Mouse (Mus musculus) bone marrow macrophage, adult 2 months (primary cell): ENCODE data around the gene Nphp4. TPM values are rescaled to one million over a fixed set of nuclear protein-coding genes. Genes with fewer than 3 reads are reported as not detected.

ENCODE experiments used
- H3K27ac ChIP-seq: 2 replicates; pipeline ENCODE4 v1.5.1; 2012; ENCODE audit warnings: low read depth, low read length; ENCODE audit not compliant: insufficient read depth
- H3K4me1 ChIP-seq: 2 replicates; pipeline ENCODE4 v1.6.1; 2012; ENCODE audit warnings: low read length; ENCODE audit not compliant: control insufficient read depth, insufficient read depth
- H3K4me3 ChIP-seq: 2 replicates; pipeline ENCODE4 v1.5.1; 2012; ENCODE audit warnings: mild to moderate bottlenecking, low read length, moderate library complexity; ENCODE audit not compliant: insufficient read depth
- CTCF ChIP-seq: IDR thresholded peaks from 2 replicates; pipeline ENCODE4 v1.5.1; 2012; ENCODE audit warnings: low read depth, mild to moderate bottlenecking, low read length, moderate library complexity
- POLR2A ChIP-seq: IDR thresholded peaks from 2 replicates; pipeline ENCODE4 v1.6.1; 2012; ENCODE audit warnings: mild to moderate bottlenecking, low read depth, low read length, borderline replicate concordance
- polyA plus RNA-seq: library from polyadenylated mRNA; stranded (reverse); fragments of >200 nt; gene quantifications from 2 replicates; pipeline ENCODE4 v1.2.4, GENCODE M21; 2012; ENCODE audit not compliant: missing spikeins, insufficient read depth, insufficient read length

The Nphp4 gene
- polyA plus RNA-seq, 1 experiment: 1.4 TPM

DNA sequence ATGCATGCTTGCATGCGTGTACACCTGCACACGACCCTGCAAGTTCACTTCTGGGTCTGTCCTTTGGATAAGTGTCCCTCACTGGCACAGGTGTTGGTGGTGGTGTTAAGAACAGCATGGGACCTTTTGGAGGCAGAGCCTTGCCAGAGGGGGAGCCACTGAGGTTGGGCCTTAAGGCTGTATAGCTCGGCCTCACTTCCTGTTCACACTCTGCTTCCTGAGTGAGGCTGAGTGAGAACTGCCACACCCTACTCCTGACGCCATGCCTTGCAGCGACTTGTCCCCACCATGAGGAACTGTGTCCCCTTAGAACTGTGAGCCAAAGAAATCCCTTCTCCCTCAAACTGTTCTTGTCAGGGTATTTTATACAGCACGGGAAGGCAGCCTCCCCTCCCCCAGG is 25.1 kb upstream of the Nphp4 start:
- TF ChIP-seq CTCF (no peak), POLR2A (no peak)
- peaks cover 6% of the 10 kb centered on the region for H3K4me1 ChIP-seq
- no peak overlapping the region for H3K4me3 ChIP-seq
- no peak overlapping the region for H3K27ac ChIP-seq

DNA sequence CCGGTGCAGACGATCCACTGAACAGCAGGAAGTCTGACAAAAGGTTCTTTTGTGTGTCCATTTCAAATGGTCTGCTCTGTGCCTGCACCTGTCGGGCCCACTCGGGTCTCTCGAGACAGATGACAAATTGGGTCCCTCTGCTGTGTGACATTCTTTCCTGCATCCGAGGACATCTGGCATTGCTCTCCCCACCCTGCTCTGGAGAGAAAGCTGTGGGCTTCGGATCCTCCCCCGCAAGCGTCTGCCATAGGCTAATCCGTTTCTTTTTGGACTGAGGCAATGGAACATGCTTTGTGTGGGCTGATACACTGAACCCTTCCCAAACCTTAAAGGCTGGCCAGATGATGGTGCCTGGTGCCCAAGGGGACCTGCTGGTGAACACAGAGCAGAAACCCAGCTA is 23.4 kb upstream of the Nphp4 start:
- Histone ChIP-seq H3K4me3 (no peak overlapping the region), H3K4me1 (peaks cover 3% of the 10 kb centered on the region; the same call in 1 of the 2 replicates), H3K27ac (no peak overlapping the region)
- TF ChIP-seq POLR2A (no peak), CTCF (no peak)

DNA sequence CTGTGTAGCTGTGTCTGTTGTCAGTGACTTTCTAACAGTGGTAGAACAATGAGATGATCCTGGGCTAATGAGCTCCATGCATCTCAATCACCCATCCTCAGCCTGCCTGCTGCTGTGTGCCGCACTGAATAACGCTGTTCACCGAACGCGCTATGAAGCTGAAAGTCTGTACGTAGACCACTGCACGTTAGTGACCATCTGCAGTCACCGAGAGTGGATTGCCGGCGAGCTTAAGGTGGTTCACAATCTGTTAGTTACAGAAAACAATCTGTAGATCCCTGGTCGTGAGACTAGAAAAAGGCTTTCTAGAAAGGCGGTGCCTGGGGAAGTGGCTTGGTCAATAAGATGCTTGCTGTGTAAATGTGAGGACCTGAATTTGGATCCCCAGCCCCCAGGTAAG is 22.4 kb upstream of the Nphp4 start:
- Histone ChIP-seq H3K27ac (no peak overlapping the region), H3K4me1 (peaks cover 3% of the 10 kb centered on the region; the same call in 1 of the 2 replicates), H3K4me3 (no peak overlapping the region)
- TF ChIP-seq POLR2A (no peak), CTCF (no peak)

DNA sequence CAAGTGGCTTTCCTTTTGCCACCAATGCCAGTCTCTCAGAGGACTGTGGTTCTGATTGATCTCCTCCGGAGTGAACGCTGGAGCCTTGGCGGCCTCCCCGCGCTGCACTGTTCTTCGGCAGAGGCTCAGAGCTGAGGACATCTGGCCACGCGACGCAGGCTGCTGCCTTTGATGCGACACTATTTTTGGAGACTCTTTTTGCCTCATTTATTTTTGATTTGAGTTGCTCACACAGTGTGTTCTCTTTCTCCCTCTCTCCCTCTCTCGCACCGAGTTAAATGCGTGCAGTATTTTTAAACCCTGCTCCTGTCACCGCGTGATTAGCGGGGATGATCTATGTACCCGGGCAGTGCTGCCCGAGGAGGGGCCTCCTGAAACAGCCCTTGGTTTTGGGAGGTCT is 19.9 kb upstream of the Nphp4 start:
- TF ChIP-seq POLR2A: no peak
- no peak for TF ChIP-seq CTCF
- no peak overlapping the region for H3K4me3 ChIP-seq

DNA sequence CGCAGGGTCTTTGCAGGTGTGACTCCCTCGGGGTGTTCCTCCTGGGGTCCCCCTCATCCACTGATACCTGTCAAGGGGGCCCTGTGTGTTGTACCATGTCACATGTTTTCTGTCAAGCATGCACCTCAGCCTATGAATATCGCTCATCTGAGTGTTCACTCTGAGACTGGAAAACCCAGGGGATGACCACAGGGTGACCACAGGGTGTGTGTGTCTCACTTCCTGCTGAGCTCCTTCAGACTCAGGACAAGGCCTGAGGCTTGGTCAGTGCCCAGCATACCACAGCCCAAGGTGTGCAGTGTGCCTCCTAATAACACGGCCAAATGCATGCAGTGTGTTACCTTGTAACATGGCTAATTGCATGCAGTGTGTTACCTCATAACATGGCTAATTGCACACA is 18.8 kb upstream of the Nphp4 start:
- Histone ChIP-seq H3K27ac (no peak overlapping the region), H3K4me3 (no peak overlapping the region), H3K4me1 (peaks cover 3% of the 10 kb centered on the region; the same call in 1 of the 2 replicates)
- no peak for TF ChIP-seq CTCF
- TF ChIP-seq POLR2A: no peak

More for the DNA sequence above, 19.9 kb upstream of the Nphp4 start:
- H3K4me1 ChIP-seq: peaks cover 3% of the 10 kb centered on the region; the same call in 1 of the 2 replicates
- no peak overlapping the region for H3K27ac ChIP-seq

DNA sequence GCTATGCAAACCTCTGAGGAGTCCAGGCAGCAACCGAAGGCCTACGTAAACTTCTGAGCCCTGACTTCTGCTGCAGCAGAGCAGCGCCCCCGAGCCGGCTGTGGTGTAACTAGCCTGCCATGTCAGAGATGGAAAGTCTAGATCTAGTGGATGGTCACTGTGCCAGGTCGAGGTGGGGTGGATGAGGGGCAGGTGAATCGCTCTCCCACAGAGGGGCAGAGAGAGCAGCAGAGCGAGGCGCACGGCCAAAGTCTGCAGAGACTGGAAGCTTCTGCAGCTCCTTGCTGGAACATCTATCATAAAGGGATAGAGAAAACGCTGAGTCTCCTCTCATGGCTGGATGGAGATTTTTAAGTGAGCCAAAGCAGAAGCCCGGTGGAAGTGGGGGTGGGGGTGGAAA is 14.0 kb upstream of the Nphp4 start:
- H3K4me1 ChIP-seq: peaks cover 3% of the 10 kb centered on the region; the same call in 1 of the 2 replicates
- no peak overlapping the region for H3K4me3 ChIP-seq
- TF ChIP-seq CTCF (no peak), POLR2A (no peak)
- no peak overlapping the region for H3K27ac ChIP-seq

DNA sequence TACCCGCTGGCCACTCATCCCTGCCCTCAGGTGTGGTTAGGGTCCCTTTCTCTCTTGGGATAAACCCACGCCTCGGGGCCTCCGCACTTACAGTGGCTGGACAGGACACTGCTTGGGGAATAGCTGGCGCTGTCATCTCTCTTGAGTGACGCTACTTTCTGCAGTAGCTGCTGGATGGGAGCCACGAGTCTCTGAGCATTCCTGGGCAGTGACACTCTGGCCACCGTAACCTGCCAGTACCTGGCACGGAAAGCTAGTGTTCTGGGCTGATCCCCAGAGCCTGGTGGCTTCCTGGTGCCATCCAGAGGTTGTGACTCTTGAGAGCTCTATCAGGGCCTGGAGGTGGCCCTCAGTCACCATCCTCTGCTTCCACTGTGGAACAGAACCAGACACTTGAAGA is 13.4 kb upstream of the Nphp4 start:
- TF ChIP-seq CTCF: no peak
- TF ChIP-seq POLR2A: no peak
- no peak overlapping the region for H3K27ac ChIP-seq
- H3K4me1 ChIP-seq: no peaks in the 10 kb centered on the region
- H3K4me3 ChIP-seq: no peak overlapping the region

DNA sequence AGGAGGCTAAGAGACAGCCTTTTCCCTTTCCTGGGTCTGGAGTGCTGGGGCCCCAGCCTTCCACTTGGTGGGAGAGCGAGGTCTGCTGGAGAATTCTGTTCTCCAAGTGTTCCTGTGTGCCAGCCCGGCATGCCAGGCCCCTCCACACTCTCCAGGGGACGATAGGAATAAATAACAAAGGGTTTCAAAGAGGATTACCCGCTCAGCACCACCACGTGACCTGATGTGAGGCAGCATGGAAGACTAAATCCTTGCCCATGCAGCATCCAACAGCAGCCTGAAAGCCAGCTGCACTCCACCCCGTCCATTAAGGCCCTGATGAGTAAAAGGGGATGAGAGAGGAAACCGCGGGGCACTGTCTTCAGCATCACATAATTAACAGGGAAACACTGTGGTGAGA is 11.4 kb upstream of the Nphp4 start:
- Histone ChIP-seq H3K4me3 (no peak overlapping the region), H3K27ac (no peak overlapping the region), H3K4me1 (no peaks in the 10 kb centered on the region)
- no peak for TF ChIP-seq POLR2A
- TF ChIP-seq CTCF: no peak

DNA sequence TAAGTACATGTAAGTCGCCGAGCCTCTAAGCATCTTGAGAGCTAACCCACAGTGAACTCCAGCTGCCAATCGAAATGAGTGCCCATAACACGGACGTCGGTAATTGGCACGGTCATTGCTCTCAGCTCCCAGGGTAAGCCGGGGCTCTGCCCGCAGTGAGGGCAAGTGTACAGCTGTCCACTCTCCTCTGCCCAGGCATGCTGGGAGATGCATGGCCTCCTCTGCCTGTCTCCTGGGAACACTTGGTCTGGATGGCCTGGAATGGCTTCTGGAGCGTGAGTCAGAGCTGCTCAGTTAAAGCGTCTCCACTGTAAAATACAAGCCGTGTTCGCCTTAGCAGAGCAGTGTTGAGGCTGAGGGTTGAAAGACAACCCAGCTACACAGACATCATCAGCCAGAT is 9.9 kb upstream of the Nphp4 start:
- H3K4me3 ChIP-seq: no peak overlapping the region
- H3K27ac ChIP-seq: no peak overlapping the region

DNA sequence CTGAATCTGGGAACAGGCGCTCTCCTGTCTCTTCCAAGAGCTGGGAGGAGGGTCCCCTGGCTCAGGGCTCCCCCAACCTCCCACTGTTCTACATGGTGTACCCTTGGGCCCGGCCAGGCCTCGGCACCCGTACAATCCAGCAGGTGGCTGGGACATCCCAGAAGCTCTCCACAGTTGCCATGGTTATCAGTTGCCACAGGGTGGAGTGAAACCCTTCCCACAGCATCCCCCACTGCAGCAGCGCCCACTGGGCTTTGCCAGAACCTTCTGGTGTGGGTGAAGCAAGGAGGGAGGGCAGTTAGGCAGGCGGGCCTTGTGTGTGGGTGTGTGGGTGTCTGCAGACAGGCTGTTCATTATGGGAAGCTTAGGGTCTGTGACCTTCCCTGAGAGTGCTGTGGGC is 8.6 kb upstream of the Nphp4 start:
- Histone ChIP-seq H3K27ac (no peak overlapping the region), H3K4me1 (no peaks in the 10 kb centered on the region), H3K4me3 (no peak overlapping the region)
- TF ChIP-seq CTCF: no peak
- no peak for TF ChIP-seq POLR2A

More for the DNA sequence above, 9.9 kb upstream of the Nphp4 start:
- TF ChIP-seq POLR2A (no peak), CTCF (no peak)
- H3K4me1 ChIP-seq: no peaks in the 10 kb centered on the region

DNA sequence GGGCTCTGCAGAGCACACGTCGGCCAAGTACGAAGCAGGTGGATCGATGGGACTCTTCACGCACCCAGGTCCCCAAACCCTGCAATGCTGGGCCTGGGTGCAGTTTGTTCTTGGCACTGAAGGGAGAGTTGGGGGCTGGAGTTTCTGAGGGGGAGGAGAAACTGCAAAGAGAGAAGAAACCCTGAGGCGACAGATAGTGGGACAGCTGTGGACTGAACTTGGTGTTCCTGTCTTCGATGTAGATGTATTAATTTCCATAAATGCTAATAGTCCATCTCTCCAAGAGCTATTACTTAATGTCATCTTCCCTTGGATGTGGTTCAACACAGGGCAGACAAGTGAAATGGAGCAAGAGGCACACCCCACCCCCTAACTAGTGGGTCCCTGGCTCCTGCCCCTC is 565 bp upstream of the Nphp4 start:
- H3K4me1 ChIP-seq: peaks cover 12% of the 10 kb centered on the region
- H3K27ac ChIP-seq: no peak overlapping the region
- TF ChIP-seq POLR2A: no peak
- TF ChIP-seq CTCF: no peak
- no peak overlapping the region for H3K4me3 ChIP-seq
